Mouse (Mus musculus) embryonic fibroblast, embryonic 13.5 days (primary cell): ENCODE data around the gene Esam.

Source experiments
- CTCF ChIP-seq: IDR thresholded peaks from 2 replicates; pipeline ENCODE4 v1.5.1; 2011; ENCODE audit warnings: mild to moderate bottlenecking, control low read depth, low read length, moderate library complexity, borderline replicate concordance; ENCODE audit not compliant: insufficient read depth
- POLR2A ChIP-seq: IDR thresholded peaks from 2 replicates; pipeline ENCODE4 v1.6.1; 2011; ENCODE audit warnings: low read depth, mild to moderate bottlenecking, control low read depth, low read length, moderate library complexity

GRCm38 (mm10) chr9:37536851-37537250 is 9.0 kb downstream of the Esam start:
- TF ChIP-seq CTCF (no peak), POLR2A (no peak)
